Mouse (Mus musculus): ENCODE measurements around the gene Sipa1l1. TPM values are rescaled to one million over a fixed set of nuclear protein-coding genes. Genes with fewer than 3 reads are reported as not detected.

Gene Sipa1l1
- polyA plus RNA-seq (2012; rRNA removed): 34.0 and 34.1 TPM in 2 replicates

DNA sequence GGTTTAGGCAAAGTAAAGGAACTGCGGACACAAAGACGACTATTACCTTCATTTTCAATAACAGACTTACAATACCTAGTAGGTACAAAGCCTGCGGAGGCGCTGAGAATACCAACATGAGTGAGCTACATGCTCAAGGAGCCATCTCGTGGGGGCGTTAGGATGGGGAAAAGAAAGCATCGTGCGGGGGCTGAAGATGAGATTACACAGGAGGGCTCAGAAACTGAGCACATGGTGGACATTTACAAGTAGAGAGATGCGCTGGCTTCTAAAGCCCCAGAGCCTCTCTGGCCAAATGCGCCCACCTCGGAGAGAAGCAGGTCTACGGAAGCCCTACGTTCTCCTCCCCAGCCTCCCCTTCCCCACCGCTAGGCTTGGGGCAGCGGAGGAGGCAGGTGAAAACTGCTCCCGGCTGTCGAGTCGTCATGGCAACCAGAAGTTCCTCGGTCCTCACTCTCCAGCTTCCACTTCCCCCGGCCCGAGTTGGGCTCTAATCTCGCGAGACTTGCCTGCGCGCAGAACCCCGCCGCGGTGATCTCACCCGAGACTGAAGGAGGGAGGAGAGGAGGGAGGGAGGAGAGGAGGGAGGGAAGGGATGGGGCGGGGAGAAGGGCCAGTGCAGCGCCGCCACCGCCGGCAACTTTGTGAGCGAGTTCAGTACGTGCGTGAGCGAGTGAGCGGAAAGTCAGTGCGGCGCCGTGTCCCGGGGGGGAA is at the start of gene Sipa1l1:
TSS of gene Sipa1l1 (plus strand) at position 501 of the 714 bp plus-strand sequence.
- peak within 1 kb of the TSS; percentile 77 for H3K4me3 ChIP-seq (ENCODE audit: insufficient read depth, low read depth, low read length)
- no peaks in the 10 kb centered on the region for H3K27me3 ChIP-seq (replicated peaks; ENCODE audit: control insufficient read depth, insufficient read depth, low read length)
- H3K27ac ChIP-seq (ENCODE audit: insufficient read depth, low read depth, low read length): peak within 1 kb of the TSS; percentile 65
- H3K4me1 ChIP-seq (ENCODE audit: control insufficient read depth, insufficient read depth, low read length): peaks cover 6% of the 10 kb centered on the region; the same call in 1 of the 2 replicates
- peak; percentile 97 for DNase-seq
- H3K36me3 ChIP-seq (ENCODE audit: control insufficient read depth, insufficient read depth, low read length): no peaks in the 10 kb centered on the region
- WGBS: 2% methylated on average over 42 of the region's 43 CpGs
- TF ChIP-seq CTCF (conservative IDR thresholded peaks at IDR 0.05; ENCODE audit: insufficient read depth, insufficient read length, low read depth, low read length) (no peak), POLR2A (IDR thresholded peaks at IDR 0.05; ENCODE audit: low read depth, low read length) (no peak)

DNA sequence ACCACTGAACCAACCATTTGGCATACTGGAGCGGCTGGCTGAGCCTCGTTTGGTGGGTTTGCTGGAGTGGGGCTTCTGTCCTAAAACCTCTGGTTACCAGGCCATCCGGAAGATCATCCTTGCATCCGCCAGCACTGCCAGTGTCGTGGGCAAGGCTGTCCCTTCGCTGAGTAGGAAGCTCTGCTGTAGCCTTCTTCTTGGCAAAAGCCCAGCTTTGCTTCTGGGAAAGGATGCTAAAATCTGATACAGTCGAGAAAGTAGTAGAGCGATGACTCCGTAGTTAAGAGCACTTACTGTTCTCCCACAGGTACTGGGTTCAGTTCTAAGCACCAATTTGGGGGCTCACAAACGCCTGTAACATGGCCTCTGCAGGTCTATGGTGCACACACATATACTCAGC is 47.2 kb upstream of the Sipa1l1 start:
- no peak overlapping the region for H3K27ac ChIP-seq (ENCODE audit: insufficient read depth, low read depth, low read length)

DNA sequence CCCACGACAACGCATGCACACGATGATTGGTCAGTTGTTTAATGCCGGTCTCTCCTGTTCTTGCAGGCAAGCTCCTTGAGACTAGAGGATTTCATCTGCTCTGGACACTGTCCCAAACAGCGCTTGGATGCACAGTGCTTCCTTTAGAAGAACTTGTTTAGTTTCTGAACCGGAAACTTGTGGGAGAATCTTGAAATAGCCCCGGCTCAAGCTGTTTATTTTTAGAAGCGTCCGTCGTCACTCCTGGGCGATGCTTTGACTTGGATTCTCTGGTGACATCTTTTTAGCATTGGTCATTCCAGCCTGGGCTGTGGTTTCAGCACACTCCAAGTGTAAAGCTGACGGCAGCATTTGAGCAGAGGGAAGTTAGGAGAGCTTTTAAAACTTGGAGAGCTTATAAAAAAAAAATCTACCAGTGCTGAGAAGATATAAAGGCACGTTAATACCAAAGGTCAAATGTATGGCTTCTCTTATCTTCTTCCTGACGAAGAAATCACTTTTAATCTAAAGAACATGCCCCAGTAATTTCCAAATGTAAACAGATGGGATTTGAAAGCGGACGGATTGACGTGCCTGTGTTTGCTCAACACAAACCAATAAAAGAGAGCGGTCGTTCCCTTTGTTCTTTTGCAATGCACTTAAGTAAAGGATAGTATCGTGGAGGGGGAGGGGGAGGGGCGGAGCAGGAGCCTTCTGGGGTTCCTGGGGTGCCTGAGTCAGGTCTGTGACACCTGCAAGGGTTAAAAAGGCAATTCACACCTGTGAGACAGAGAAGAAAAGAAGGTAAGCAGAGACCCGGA is 46.5 kb upstream of the Sipa1l1 start:
- Histone ChIP-seq H3K27me3 (replicated peaks; ENCODE audit: control insufficient read depth, insufficient read depth, low read length) (no peaks in the 10 kb centered on the region), H3K4me3 (ENCODE audit: insufficient read depth, low read depth, low read length) (no peak overlapping the region), H3K4me1 (ENCODE audit: control insufficient read depth, insufficient read depth, low read length) (no peaks in the 10 kb centered on the region), H3K36me3 (ENCODE audit: control insufficient read depth, insufficient read depth, low read length) (no peaks in the 10 kb centered on the region), H3K27ac (ENCODE audit: insufficient read depth, low read depth, low read length) (no peak overlapping the region)
- TF ChIP-seq CTCF (conservative IDR thresholded peaks at IDR 0.05; ENCODE audit: insufficient read depth, insufficient read length, low read depth, low read length) (no peak), POLR2A (IDR thresholded peaks at IDR 0.05; ENCODE audit: low read depth, low read length) (no peak)
- WGBS: 17% methylated on average over 22 of the region's 22 CpGs
- DNase-seq: peak; percentile 65

More for the DNA sequence above, 47.2 kb upstream of the Sipa1l1 start:
- Histone ChIP-seq H3K27me3 (replicated peaks; ENCODE audit: control insufficient read depth, insufficient read depth, low read length) (no peaks in the 10 kb centered on the region), H3K36me3 (ENCODE audit: control insufficient read depth, insufficient read depth, low read length) (no peaks in the 10 kb centered on the region), H3K4me3 (ENCODE audit: insufficient read depth, low read depth, low read length) (no peak overlapping the region), H3K4me1 (ENCODE audit: control insufficient read depth, insufficient read depth, low read length) (no peaks in the 10 kb centered on the region)
- WGBS: 59% methylated on average over 10 of the region's 10 CpGs
- peak; percentile 18 for DNase-seq
- no peak for TF ChIP-seq CTCF (conservative IDR thresholded peaks at IDR 0.05; ENCODE audit: insufficient read depth, insufficient read length, low read depth, low read length)
- no peak for TF ChIP-seq POLR2A (IDR thresholded peaks at IDR 0.05; ENCODE audit: low read depth, low read length)

DNA sequence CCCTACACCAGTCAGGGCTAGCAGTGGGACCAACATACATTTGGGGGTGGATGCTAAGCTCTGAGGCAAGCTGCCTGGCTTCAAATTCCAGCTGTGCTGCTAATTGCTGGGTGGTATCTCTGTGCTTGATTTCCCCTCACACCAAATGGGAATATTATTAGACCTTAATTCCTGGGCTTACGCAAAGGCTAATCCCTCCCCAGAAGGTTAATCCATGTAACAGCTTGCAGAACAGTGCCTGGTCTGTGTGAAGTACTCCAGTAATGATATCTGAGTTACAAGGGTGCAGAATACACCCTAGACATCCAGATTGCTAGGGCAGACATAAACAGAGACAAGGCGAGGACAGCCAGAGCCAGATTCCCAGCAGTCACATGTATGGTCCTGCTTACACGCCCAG is 42.3 kb upstream of the Sipa1l1 start:
- DNase-seq: no peak
- WGBS: 86% methylated on average over 3 of the region's 3 CpGs
- no peaks in the 10 kb centered on the region for H3K27me3 ChIP-seq (replicated peaks; ENCODE audit: control insufficient read depth, insufficient read depth, low read length)
- no peaks in the 10 kb centered on the region for H3K4me1 ChIP-seq (ENCODE audit: control insufficient read depth, insufficient read depth, low read length)
- no peak for TF ChIP-seq CTCF (conservative IDR thresholded peaks at IDR 0.05; ENCODE audit: insufficient read depth, insufficient read length, low read depth, low read length)
- no peak for TF ChIP-seq POLR2A (IDR thresholded peaks at IDR 0.05; ENCODE audit: low read depth, low read length)
- H3K4me3 ChIP-seq (ENCODE audit: insufficient read depth, low read depth, low read length): no peak overlapping the region
- H3K27ac ChIP-seq (ENCODE audit: insufficient read depth, low read depth, low read length): no peak overlapping the region
- no peaks in the 10 kb centered on the region for H3K36me3 ChIP-seq (ENCODE audit: control insufficient read depth, insufficient read depth, low read length)

DNA sequence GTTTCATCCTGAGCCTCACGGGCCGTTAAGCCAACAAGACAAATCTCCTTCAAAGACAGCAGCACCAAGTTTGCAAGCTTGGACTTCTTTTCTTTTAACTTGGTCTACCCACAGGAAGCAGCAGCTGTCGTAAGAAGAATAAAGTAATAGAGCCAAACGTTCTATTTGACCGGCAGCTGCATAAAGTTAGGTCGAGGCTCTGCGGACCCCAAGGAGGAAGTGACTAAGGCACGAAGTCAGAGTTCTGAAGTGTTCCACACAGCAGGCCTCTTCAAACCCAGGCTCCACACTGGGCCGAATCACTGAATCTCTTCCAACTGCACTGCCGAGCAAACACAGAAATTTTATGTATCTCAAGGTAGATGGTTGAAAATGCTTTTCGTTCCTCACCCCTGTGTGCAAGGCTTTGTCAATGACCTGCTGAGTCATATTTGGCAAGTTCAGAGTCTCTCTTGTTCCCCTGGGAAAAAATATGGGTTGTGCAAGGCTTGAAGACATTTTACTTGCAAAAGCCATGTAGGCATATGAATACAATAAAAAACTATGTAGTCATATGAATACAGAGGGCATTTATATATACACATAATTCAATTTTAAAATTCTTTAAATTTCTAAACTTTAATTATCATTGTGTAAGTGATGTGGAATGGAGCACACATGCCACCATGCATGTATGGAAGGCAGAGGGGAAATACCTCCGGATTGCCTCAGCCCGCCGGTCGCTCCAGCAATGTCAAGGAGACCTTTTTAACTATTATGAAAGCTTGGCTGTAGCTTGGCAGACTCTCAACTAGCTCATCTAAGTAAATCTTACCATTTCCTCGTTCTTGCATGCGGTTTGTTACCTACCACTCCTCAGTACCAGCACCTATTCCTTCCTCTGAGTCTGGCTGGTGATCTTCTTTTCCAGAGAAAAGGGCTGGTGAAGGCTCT is 29.6 kb upstream of the Sipa1l1 start:
- no peaks in the 10 kb centered on the region for H3K4me1 ChIP-seq (ENCODE audit: control insufficient read depth, insufficient read depth, low read length)
- no peak for DNase-seq
- no peak overlapping the region for H3K27ac ChIP-seq (ENCODE audit: insufficient read depth, low read depth, low read length)
- H3K4me3 ChIP-seq (ENCODE audit: insufficient read depth, low read depth, low read length): no peak overlapping the region
- WGBS: 76% methylated on average over 17 of the region's 17 CpGs
- H3K27me3 ChIP-seq (replicated peaks; ENCODE audit: control insufficient read depth, insufficient read depth, low read length): no peaks in the 10 kb centered on the region
- H3K36me3 ChIP-seq (ENCODE audit: control insufficient read depth, insufficient read depth, low read length): no peaks in the 10 kb centered on the region
- TF ChIP-seq POLR2A (IDR thresholded peaks at IDR 0.05; ENCODE audit: low read depth, low read length): no peak
- TF ChIP-seq CTCF (conservative IDR thresholded peaks at IDR 0.05; ENCODE audit: insufficient read depth, insufficient read length, low read depth, low read length): no peak

DNA sequence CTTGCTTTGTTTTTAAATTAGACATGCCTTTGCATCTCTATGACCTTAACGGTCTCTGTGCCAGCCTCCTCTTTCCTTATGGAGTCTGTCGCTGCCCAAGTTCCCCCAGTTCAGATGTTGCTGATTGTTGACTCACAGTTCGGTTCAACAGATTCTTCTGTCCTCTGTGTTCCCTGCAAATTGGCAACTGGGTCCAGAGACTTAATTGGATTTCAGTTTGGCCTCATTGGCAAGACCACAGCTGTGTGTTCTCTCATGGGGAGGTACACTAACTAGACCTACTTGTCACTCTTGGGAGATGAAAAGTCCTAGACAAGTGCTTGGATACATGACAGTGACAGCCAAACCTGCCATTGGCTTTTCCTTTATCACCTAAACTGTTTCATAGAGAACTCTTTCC is 25.7 kb upstream of the Sipa1l1 start:
- no peak for TF ChIP-seq CTCF (conservative IDR thresholded peaks at IDR 0.05; ENCODE audit: insufficient read depth, insufficient read length, low read depth, low read length)
- no peak for TF ChIP-seq POLR2A (IDR thresholded peaks at IDR 0.05; ENCODE audit: low read depth, low read length)
- no peak overlapping the region for H3K27ac ChIP-seq (ENCODE audit: insufficient read depth, low read depth, low read length)
- WGBS: 85% methylated on average over 3 of the region's 3 CpGs
- H3K4me3 ChIP-seq (ENCODE audit: insufficient read depth, low read depth, low read length): no peak overlapping the region
- H3K4me1 ChIP-seq (ENCODE audit: control insufficient read depth, insufficient read depth, low read length): no peaks in the 10 kb centered on the region
- no peak for DNase-seq
- H3K27me3 ChIP-seq (replicated peaks; ENCODE audit: control insufficient read depth, insufficient read depth, low read length): no peaks in the 10 kb centered on the region
- H3K36me3 ChIP-seq (ENCODE audit: control insufficient read depth, insufficient read depth, low read length): no peaks in the 10 kb centered on the region

Data from kidney, adult 2 months (tissue).